Mouse (Mus musculus) embryonic facial prominence, embryonic 15.5 days (tissue): ENCODE measurements around the gene Lama2. TPM values are rescaled to one million over a fixed set of nuclear protein-coding genes. Genes with fewer than 3 reads are reported as not detected.

Experiments used
- ATAC-seq: fragments of 200-750 bp; cut with Nextera tagmentation; 2 replicates; pipeline ENCODE4 v1.8.0; 2017; ENCODE audit warnings: low read depth, moderate TSS enrichment; ENCODE audit not compliant: insufficient number of reproducible peaks, low FRiP score, low TSS enrichment
- H3K27ac ChIP-seq: fragments of 300-500 bp; sonication (generic); replicated peaks from 2 replicates; pipeline ENCODE4 v1.5.1; 2015; ENCODE audit warnings: mild to moderate bottlenecking, inconsistent platforms
- H3K27me3 ChIP-seq: fragments of 300-500 bp; sonication (generic); 2 replicates; pipeline ENCODE4 v1.6.1; 2015; ENCODE audit warnings: inconsistent platforms
- H3K36me3 ChIP-seq: fragments of 300-500 bp; sonication (generic); 2 replicates; pipeline ENCODE4 v1.6.1; 2015; ENCODE audit warnings: mild to moderate bottlenecking, inconsistent platforms
- H3K4me1 ChIP-seq: fragments of 300-500 bp; sonication (generic); 2 replicates; pipeline ENCODE4 v1.6.1; 2015; ENCODE audit warnings: inconsistent platforms
- H3K4me2 ChIP-seq: fragments of 300-500 bp; sonication (generic); replicated peaks from 2 replicates; pipeline ENCODE4 v1.6.1; 2015; ENCODE audit warnings: mild to moderate bottlenecking, inconsistent platforms
- H3K4me3 ChIP-seq: fragments of 300-500 bp; sonication (generic); replicated peaks from 2 replicates; pipeline ENCODE4 v1.5.1; 2015; ENCODE audit warnings: mild to moderate bottlenecking, inconsistent platforms
- H3K9ac ChIP-seq: fragments of 300-500 bp; sonication (generic); 2 replicates; pipeline ENCODE4 v1.6.1; 2015; ENCODE audit warnings: inconsistent platforms
- H3K9me3 ChIP-seq: fragments of 300-500 bp; sonication (generic); replicated peaks from 2 replicates; pipeline ENCODE4 v1.6.1; 2016; ENCODE audit warnings: inconsistent platforms
- WGBS: fragments of 180-500 bp; shearing (Covaris S2); methylation state at CpG from one replicate; pipeline ENCODE4 v1.1.7; 2015; 5-methylcytosine and 5-hydroxymethylcytosine counted together
- polyA plus RNA-seq: library from polyadenylated mRNA; unstranded; fragments of >200 nt; fragmentation: Nextera tagmentation; extraction: Ambion mirVana; gene quantifications from 2 replicates; pipeline ENCODE4 v1.2.1, GENCODE M21; 2015

The Lama2 gene
- polyA plus RNA-seq, 1 experiment from 2014 or later = 22.8 TPM

GRCm38 (mm10) chr10:27101800-27102353, 517.7 kb downstream of the Lama2 start:
- no peak overlapping the region for H3K4me3 ChIP-seq
- ATAC-seq = no peak
- H3K4me1 ChIP-seq = no peaks in the 10 kb centered on the region
- WGBS = 74% methylated on average over 3 of the region's 3 CpGs
- no peak overlapping the region for H3K4me2 ChIP-seq
- no peak overlapping the region for H3K9ac ChIP-seq
- no peaks in the 10 kb centered on the region for H3K36me3 ChIP-seq
- no peaks in the 10 kb centered on the region for H3K27me3 ChIP-seq
- H3K27ac ChIP-seq = no peak overlapping the region
- H3K9me3 ChIP-seq = no peaks in the 10 kb centered on the region

DNA sequence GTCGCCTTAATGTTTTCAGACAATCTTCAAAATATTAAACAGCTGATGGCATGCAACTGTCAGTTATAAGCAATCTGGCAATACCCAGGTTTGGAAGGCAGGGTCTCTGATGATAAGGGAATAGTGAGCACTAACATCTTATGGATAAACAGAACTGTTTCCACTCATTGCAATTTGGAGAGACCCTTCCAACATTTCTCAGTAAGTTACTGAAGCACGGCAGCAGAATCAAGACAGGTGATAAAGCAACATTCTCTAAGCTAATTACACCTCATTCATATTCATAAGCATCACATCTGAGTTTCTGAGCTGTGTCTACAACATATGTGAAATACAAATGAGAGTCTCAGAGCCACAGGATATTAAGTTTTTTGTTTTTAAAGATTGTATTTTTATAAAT, 542.4 kb downstream of the Lama2 start:
- Histone ChIP-seq H3K9me3 (no peaks in the 10 kb centered on the region), H3K4me1 (no peaks in the 10 kb centered on the region), H3K27me3 (no peaks in the 10 kb centered on the region), H3K36me3 (no peaks in the 10 kb centered on the region), H3K27ac (no peak overlapping the region), H3K4me3 (no peak overlapping the region), H3K4me2 (no peak overlapping the region), H3K9ac (no peak overlapping the region)
- ATAC-seq = no peak
- 85% methylated on average over 2 of the region's 2 CpGs for WGBS

- Histone ChIP-seq H3K27me3 (no peaks in the 10 kb centered on the region), H3K4me2 (no peak overlapping the region), H3K9ac (no peak overlapping the region), H3K4me3 (no peak overlapping the region), H3K27ac (no peak overlapping the region), H3K9me3 (no peaks in the 10 kb centered on the region), H3K4me1 (no peaks in the 10 kb centered on the region), H3K36me3 (no peaks in the 10 kb centered on the region)
- 80% methylated on average over 2 of the region's 2 CpGs for WGBS
- no peak for ATAC-seq
Observed at GRCm38 (mm10) chr10:27068794-27069435, 550.6 kb downstream of the Lama2 start.

GRCm38 (mm10) chr10:27063671-27064070, 555.9 kb downstream of the Lama2 start:
- no peak overlapping the region for H3K9ac ChIP-seq
- no peaks in the 10 kb centered on the region for H3K36me3 ChIP-seq
- no peak overlapping the region; the same call in 1 of the 2 replicates for H3K4me2 ChIP-seq
- H3K27ac ChIP-seq = 0 out of 2 replicates have a peak overlapping the region, but pooled peaks have one; percentile 34
- no peak overlapping the region for H3K4me3 ChIP-seq
- peaks cover 2% of the 10 kb centered on the region; the same call in 1 of the 2 replicates for H3K4me1 ChIP-seq
- H3K27me3 ChIP-seq = no peaks in the 10 kb centered on the region
- peak; percentile 85 for ATAC-seq
- no peaks in the 10 kb centered on the region for H3K9me3 ChIP-seq
- 24% methylated on average over 4 of the region's 4 CpGs for WGBS

- Histone ChIP-seq H3K9me3 (no peaks in the 10 kb centered on the region), H3K4me3 (no peak overlapping the region), H3K9ac (no peak overlapping the region), H3K4me1 (no peaks in the 10 kb centered on the region), H3K27me3 (no peaks in the 10 kb centered on the region), H3K36me3 (no peaks in the 10 kb centered on the region), H3K27ac (no peak overlapping the region), H3K4me2 (no peak overlapping the region)
- WGBS = 51% methylated on average over 4 of the region's 4 CpGs
- no peak for ATAC-seq
Observed at GRCm38 (mm10) chr10:27054488-27054887, 565.1 kb downstream of the Lama2 start.

- H3K4me1 ChIP-seq = no peaks in the 10 kb centered on the region
- H3K27me3 ChIP-seq = no peaks in the 10 kb centered on the region
- no peaks in the 10 kb centered on the region for H3K9me3 ChIP-seq
- no peak overlapping the region for H3K9ac ChIP-seq
- 81% methylated on average over 2 of the region's 2 CpGs for WGBS
- no peak overlapping the region for H3K4me2 ChIP-seq
- no peak for ATAC-seq
- H3K4me3 ChIP-seq = no peak overlapping the region
- H3K36me3 ChIP-seq = no peaks in the 10 kb centered on the region
- H3K27ac ChIP-seq = no peak overlapping the region
Observed at GRCm38 (mm10) chr10:27047196-27047595, 572.4 kb downstream of the Lama2 start.

- Histone ChIP-seq H3K4me3 (no peak overlapping the region), H3K36me3 (no peaks in the 10 kb centered on the region), H3K4me2 (no peak overlapping the region), H3K4me1 (no peaks in the 10 kb centered on the region), H3K27ac (no peak overlapping the region), H3K9me3 (no peaks in the 10 kb centered on the region), H3K9ac (no peak overlapping the region), H3K27me3 (no peaks in the 10 kb centered on the region)
- 60% methylated on average over 1 of the region's 1 CpGs for WGBS
- ATAC-seq = no peak
Observed at GRCm38 (mm10) chr10:27041812-27042211, 577.7 kb downstream of the Lama2 start.

DNA sequence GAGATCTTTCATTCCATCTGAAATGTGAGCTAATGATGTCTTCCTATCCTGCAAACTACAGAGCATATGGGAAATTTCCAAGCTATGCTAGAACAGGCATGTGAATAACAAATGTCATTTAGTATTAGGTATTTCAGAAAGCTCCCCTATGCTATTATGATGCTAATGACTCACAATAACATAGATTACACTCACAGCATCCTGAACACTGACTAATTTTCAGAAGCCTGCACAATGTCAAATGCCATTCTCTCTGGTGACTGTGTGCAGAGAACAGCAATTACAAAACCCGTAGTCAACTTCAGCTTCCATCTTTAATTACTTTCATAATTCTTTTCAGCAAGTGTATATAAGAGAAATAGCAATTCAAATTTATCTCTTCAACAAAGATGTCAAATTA, 596.9 kb downstream of the Lama2 start:
- Histone ChIP-seq H3K4me1 (no peaks in the 10 kb centered on the region), H3K4me3 (no peak overlapping the region), H3K27ac (no peak overlapping the region), H3K27me3 (no peaks in the 10 kb centered on the region), H3K36me3 (no peaks in the 10 kb centered on the region), H3K4me2 (no peak overlapping the region), H3K9ac (no peak overlapping the region), H3K9me3 (no peaks in the 10 kb centered on the region)
- 62% methylated on average over 1 of the region's 1 CpGs for WGBS
- no peak for ATAC-seq

DNA sequence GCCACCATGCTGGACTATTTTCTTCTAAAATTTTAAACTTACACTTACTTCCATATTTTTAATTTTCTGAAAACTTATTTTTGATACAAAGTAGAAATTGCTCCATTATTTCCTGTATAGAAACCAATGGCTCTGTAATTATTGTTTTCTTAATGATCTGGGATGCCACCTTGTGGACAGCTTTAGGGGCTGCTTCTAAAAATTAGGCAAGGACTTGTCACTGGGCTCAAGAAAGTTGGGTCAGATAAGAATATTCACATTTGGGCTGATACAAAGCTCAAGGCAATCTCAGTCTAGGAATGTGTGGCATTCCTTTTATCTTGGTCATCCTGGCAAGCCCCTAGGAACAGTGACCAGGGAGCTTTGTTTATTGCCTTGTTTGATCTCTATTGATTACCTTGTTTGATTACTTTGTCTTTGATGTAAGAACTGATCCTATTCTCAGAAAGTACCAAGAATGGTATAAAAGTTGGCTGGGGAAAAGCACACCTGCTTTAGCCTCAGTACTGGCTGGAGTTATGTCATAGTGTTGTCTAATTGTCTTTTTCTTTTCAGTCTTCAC, 606.7 kb downstream of the Lama2 start:
- no peak overlapping the region for H3K4me2 ChIP-seq
- no peaks in the 10 kb centered on the region for H3K36me3 ChIP-seq
- H3K9me3 ChIP-seq = no peaks in the 10 kb centered on the region
- H3K27ac ChIP-seq = no peak overlapping the region
- no peaks in the 10 kb centered on the region for H3K4me1 ChIP-seq
- no peak for ATAC-seq
- no peak overlapping the region for H3K4me3 ChIP-seq
- no peaks in the 10 kb centered on the region for H3K27me3 ChIP-seq
- no peak overlapping the region for H3K9ac ChIP-seq

DNA sequence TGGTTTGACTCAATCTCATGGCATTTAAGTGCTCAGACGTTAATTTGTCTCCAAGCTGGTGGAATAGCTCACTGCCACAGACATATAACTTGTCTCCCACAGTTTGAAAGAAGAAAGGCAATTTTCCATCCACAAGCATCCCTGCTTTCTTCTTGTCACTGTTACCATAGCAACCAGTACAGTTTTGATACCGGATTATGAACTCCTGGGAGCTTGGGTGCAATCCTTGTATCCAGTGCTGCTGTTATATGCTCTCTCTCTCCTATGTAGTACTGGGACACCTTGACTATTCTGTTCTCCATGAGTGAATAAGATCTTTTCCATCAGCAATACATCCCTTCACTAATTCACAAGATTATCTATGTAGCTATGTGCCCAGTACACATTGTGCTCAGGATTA, 612.2 kb downstream of the Lama2 start:
- no peak overlapping the region for H3K27ac ChIP-seq
- H3K4me3 ChIP-seq = no peak overlapping the region
- ATAC-seq = no peak
- no peaks in the 10 kb centered on the region for H3K27me3 ChIP-seq
- 79% methylated on average over 2 of the region's 2 CpGs for WGBS
- no peak overlapping the region for H3K4me2 ChIP-seq
- H3K9me3 ChIP-seq = no peaks in the 10 kb centered on the region
- no peaks in the 10 kb centered on the region for H3K36me3 ChIP-seq
- H3K9ac ChIP-seq = no peak overlapping the region
- H3K4me1 ChIP-seq = no peaks in the 10 kb centered on the region

DNA sequence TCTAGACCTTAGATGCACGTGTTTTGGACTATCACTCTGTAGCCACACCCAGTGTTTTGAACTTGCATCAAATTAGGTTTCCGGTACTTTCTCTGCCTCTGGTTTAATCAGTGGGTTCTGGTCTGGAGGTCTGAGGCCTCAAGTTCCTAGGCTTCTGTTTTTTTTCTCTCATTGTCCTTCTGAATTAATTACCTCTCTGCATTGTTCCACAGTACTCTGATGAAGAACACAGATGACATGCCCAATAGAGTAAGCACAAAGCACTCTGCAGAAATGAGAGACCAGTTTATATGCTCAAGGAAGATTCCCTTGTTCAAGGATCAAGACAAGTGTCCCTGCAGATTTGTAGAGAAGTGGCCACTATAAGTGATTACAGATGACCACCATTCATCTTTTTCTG, 613.8 kb downstream of the Lama2 start:
- 70% methylated on average over 2 of the region's 2 CpGs for WGBS
- no peak overlapping the region for H3K9ac ChIP-seq
- ATAC-seq = no peak
- H3K36me3 ChIP-seq = no peaks in the 10 kb centered on the region
- no peak overlapping the region for H3K4me3 ChIP-seq
- no peak overlapping the region for H3K4me2 ChIP-seq
- H3K27ac ChIP-seq = no peak overlapping the region
- no peaks in the 10 kb centered on the region for H3K27me3 ChIP-seq
- no peaks in the 10 kb centered on the region for H3K4me1 ChIP-seq
- H3K9me3 ChIP-seq = no peaks in the 10 kb centered on the region
